In the genomic region with DNA sequence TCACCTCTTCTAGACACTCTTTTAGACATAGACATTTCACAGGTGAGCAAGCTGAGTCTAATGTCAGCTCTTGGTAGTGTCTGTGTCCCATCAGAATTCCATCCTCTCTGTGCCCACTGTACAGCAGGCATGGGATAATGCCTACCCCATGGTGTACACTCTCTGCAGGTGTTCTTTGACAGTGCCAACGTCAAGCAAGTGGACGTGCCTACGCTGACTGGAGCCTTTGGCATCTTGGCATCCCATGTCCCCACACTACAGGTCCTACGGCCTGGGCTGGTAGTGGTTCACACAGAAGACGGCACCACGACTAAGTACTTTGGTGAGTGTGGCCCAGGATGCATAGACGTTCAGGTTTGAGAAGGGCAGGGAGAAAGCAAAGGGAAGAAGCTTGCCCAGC, we compare ENCODE assay signal across 7 mouse cellular contexts. TPM values are rescaled to one million over a fixed set of nuclear protein-coding genes. Genes with fewer than 3 reads are reported as not detected.
DNase-seq lines count a peak whose midpoint lies in the region; ATAC-seq and TF ChIP-seq lines count a peak whose summit lies in the region.

No protein-coding gene starts in this region.

- WGBS in heart, embryonic 14.5 days, result 94% methylated on average over 7 of the region's 7 CpGs
- 96% methylated on average over 7 of the region's 7 CpGs for WGBS in thymus, adult 2 months
- 91% methylated on average over 7 of the region's 7 CpGs for WGBS in hindbrain, embryonic 14.5 days

- peaks cover 40% of the 10 kb centered on the region for H3K36me3 ChIP-seq in heart, embryonic 14.5 days (ENCODE audit: control insufficient read depth, insufficient read depth, low read length)
- no peaks in the 10 kb centered on the region for H3K36me3 ChIP-seq in thymus, adult 2 months (ENCODE audit: control insufficient read depth, insufficient read depth, low read length)
- H3K36me3 ChIP-seq in hindbrain, embryonic 14.5 days (replicated peaks; ENCODE audit: control insufficient read depth, insufficient read depth), result peaks cover 32% of the 10 kb centered on the region

- intact Hi-C loops in heart, postnatal 10 days (cut with DNase I), result loop anchor here (5.0 kb wide), 2 partner anchors 156 to 286 kb away; a partner anchor contains a TSS

- no peak overlapping the region for H3K9ac ChIP-seq in heart, embryonic 14.5 days (ENCODE audit: low read length)
- H3K9ac ChIP-seq in hindbrain, embryonic 14.5 days, result no peak overlapping the region

- DNase-seq in heart, postnatal 10 days, result no peak
- peak; percentile 19 for DNase-seq in thymus, postnatal 4 days
- DNase-seq in thymus, adult 2 months, result no peak
- DNase-seq in hindbrain, embryonic 14.5 days (ENCODE audit: low spot score), result no peak
- no peak for DNase-seq in spleen, postnatal 10 days (ENCODE audit: low spot score in 2 of 2)
- DNase-seq in frontal cortex, postnatal 10 days (ENCODE audit: low spot score in 2 of 2), result no peak

- peak overlapping the region; percentile 96; the same call in 1 of the 2 replicates for H3K4me2 ChIP-seq in heart, embryonic 14.5 days (ENCODE audit: low read length)
- peak overlapping the region; percentile 97; the same call in 1 of the 2 replicates for H3K4me2 ChIP-seq in hindbrain, embryonic 14.5 days (replicated peaks)

- H3K4me3 ChIP-seq in heart, embryonic 14.5 days (ENCODE audit: control insufficient read depth in 1 of 2, insufficient read depth in 1 of 2, low read depth in 1 of 2, low read length in 2 of 2), result no peak overlapping the region
- no peak overlapping the region for H3K4me3 ChIP-seq in thymus, adult 2 months (ENCODE audit: control insufficient read depth, insufficient read depth, low read length)
- H3K4me3 ChIP-seq in hindbrain, embryonic 14.5 days (replicated peaks; ENCODE audit: low read length), result 0 out of 2 replicates have a peak overlapping the region, but pooled peaks have one; percentile 80

- no peak overlapping the region for H3K27ac ChIP-seq in heart, embryonic 14.5 days (replicated peaks in 1 of 2; ENCODE audit: control insufficient read depth in 1 of 2, insufficient read depth in 1 of 2, low read depth in 2 of 2, low read length in 2 of 2)
- H3K27ac ChIP-seq in thymus, adult 2 months (ENCODE audit: control insufficient read depth, insufficient read depth, low read length), result no peak overlapping the region
- no peak overlapping the region for H3K27ac ChIP-seq in hindbrain, embryonic 14.5 days

- ATAC-seq in heart, embryonic 14.5 days (ENCODE audit: insufficient number of reproducible peaks, insufficient read depth, low FRiP score, low read depth), result no peak
- no peak for ATAC-seq in hindbrain, embryonic 14.5 days (ENCODE audit: low FRiP score)

- H3K4me1 ChIP-seq in heart, embryonic 14.5 days (ENCODE audit: control insufficient read depth in 2 of 2, insufficient read depth in 2 of 2, low read length in 2 of 2), result peaks cover 19 to 49% of the 10 kb centered on the region in 2 experiments
- H3K4me1 ChIP-seq in thymus, adult 2 months (replicated peaks; ENCODE audit: control insufficient read depth, insufficient read depth, low read length), result peaks cover 33% of the 10 kb centered on the region
- H3K4me1 ChIP-seq in hindbrain, embryonic 14.5 days (replicated peaks; ENCODE audit: control insufficient read depth, insufficient read depth, low read length), result peaks cover 13% of the 10 kb centered on the region

- no peaks in the 10 kb centered on the region for H3K9me3 ChIP-seq in heart, embryonic 14.5 days (ENCODE audit: control insufficient read depth, low read length)
- no peaks in the 10 kb centered on the region for H3K9me3 ChIP-seq in hindbrain, embryonic 14.5 days (ENCODE audit: control insufficient read depth, low read length)

- TF ChIP-seq CTCF in thymus, adult 2 months (IDR thresholded peaks at IDR 0.05; ENCODE audit: borderline replicate concordance, control insufficient read depth, extremely low read depth, insufficient read depth, low read length, poor library complexity), result no peak

- no peaks in the 10 kb centered on the region for H3K27me3 ChIP-seq in heart, embryonic 14.5 days (ENCODE audit: control insufficient read depth, insufficient read depth, low read length)
- no peaks in the 10 kb centered on the region; the same call in 1 of the 2 replicates for H3K27me3 ChIP-seq in thymus, adult 2 months (ENCODE audit: control insufficient read depth, insufficient read depth, low read length)
- no peaks in the 10 kb centered on the region for H3K27me3 ChIP-seq in hindbrain, embryonic 14.5 days (ENCODE audit: control insufficient read depth, insufficient read depth, low read length)

- no peak for TF ChIP-seq POLR2A in thymus, adult 2 months (IDR thresholded peaks at IDR 0.05; ENCODE audit: control insufficient read depth, extremely low read depth, insufficient read depth, low read length, poor library complexity)

RNA-seq across cellular contexts. Expression of a gene that starts 3.0 kb away (rescaled TPM):
- polyA plus RNA-seq in heart, embryonic 14.5 days (2014; fragmentation: Nextera tagmentation; extraction: Ambion mirVana), result 1.6 and 2.6 TPM in 2 replicates
- total RNA-seq in heart, postnatal 10 days (2021), result 1 to 10 TPM; 3.2 to 4.1 TPM
- polyA plus RNA-seq in thymus, adult 2 months (2012; rRNA removed), result 34.0 and 37.7 TPM in 2 replicates
- 93.4 and 96.4 TPM in 2 replicates for polyA plus RNA-seq in hindbrain, embryonic 14.5 days (2014; fragmentation: Nextera tagmentation; extraction: Ambion mirVana)

RNA-seq across cellular contexts. Expression of a gene that starts 4.4 kb away (rescaled TPM):
- 21.2 and 25.8 TPM in 2 replicates for polyA plus RNA-seq in heart, embryonic 14.5 days (2014; fragmentation: Nextera tagmentation; extraction: Ambion mirVana)
- total RNA-seq in heart, postnatal 10 days (2021), result 100 to 1,000 TPM; 132 to 190 TPM
- polyA plus RNA-seq in thymus, adult 2 months (2012; rRNA removed), result 342 and 374 TPM in 2 replicates
- 44.1 and 54.4 TPM in 2 replicates for polyA plus RNA-seq in hindbrain, embryonic 14.5 days (2014; fragmentation: Nextera tagmentation; extraction: Ambion mirVana)

RNA-seq across cellular contexts. Expression of a gene that starts 5.2 kb away (rescaled TPM):
- polyA plus RNA-seq in heart, embryonic 14.5 days (2014; fragmentation: Nextera tagmentation; extraction: Ambion mirVana), result 988 and 1,015 TPM in 2 replicates
- total RNA-seq in heart, postnatal 10 days (2021), result 1,000 to 10,000 TPM; 1,058 to 1,125 TPM
- 1,163 and 1,361 TPM in 2 replicates for polyA plus RNA-seq in thymus, adult 2 months (2012; rRNA removed)
- polyA plus RNA-seq in hindbrain, embryonic 14.5 days (2014; fragmentation: Nextera tagmentation; extraction: Ambion mirVana), result 469 and 505 TPM in 2 replicates

RNA-seq across cellular contexts. Expression of a gene that starts 22.1 kb away (rescaled TPM):
- 79.4 and 80.7 TPM in 2 replicates for polyA plus RNA-seq in heart, embryonic 14.5 days (2014; fragmentation: Nextera tagmentation; extraction: Ambion mirVana)
- 100 to 1,000 TPM; 113 to 134 TPM for total RNA-seq in heart, postnatal 10 days (2021)
- 173 and 193 TPM in 2 replicates for polyA plus RNA-seq in thymus, adult 2 months (2012; rRNA removed)
- 203 and 252 TPM in 2 replicates for polyA plus RNA-seq in hindbrain, embryonic 14.5 days (2014; fragmentation: Nextera tagmentation; extraction: Ambion mirVana)

RNA-seq across cellular contexts. Expression of a gene that starts 28.1 kb away (rescaled TPM):
- polyA plus RNA-seq in heart, embryonic 14.5 days (2014; fragmentation: Nextera tagmentation; extraction: Ambion mirVana), result 14.6 and 17.7 TPM in 2 replicates
- total RNA-seq in heart, postnatal 10 days (2021), result 100 to 1,000 TPM; 110 to 112 TPM
- 265 and 270 TPM in 2 replicates for polyA plus RNA-seq in thymus, adult 2 months (2012; rRNA removed)
- 20.2 and 24.6 TPM in 2 replicates for polyA plus RNA-seq in hindbrain, embryonic 14.5 days (2014; fragmentation: Nextera tagmentation; extraction: Ambion mirVana)
